Mouse (Mus musculus): Measurements from ENCODE around the gene Gpr180. TPM values are rescaled to one million over a fixed set of nuclear protein-coding genes. Genes with fewer than 3 reads are reported as not detected.
"Not testable (repeated sequence)": the region's sequence is repeated elsewhere in the genome, so short reads cannot be mapped to it uniquely, and the experiment has no call there.

Gpr180 gene
- 50.1 and 55.3 TPM in 2 replicates for polyA plus RNA-seq (2015; fragmentation: Nextera tagmentation; extraction: Ambion mirVana)

DNA sequence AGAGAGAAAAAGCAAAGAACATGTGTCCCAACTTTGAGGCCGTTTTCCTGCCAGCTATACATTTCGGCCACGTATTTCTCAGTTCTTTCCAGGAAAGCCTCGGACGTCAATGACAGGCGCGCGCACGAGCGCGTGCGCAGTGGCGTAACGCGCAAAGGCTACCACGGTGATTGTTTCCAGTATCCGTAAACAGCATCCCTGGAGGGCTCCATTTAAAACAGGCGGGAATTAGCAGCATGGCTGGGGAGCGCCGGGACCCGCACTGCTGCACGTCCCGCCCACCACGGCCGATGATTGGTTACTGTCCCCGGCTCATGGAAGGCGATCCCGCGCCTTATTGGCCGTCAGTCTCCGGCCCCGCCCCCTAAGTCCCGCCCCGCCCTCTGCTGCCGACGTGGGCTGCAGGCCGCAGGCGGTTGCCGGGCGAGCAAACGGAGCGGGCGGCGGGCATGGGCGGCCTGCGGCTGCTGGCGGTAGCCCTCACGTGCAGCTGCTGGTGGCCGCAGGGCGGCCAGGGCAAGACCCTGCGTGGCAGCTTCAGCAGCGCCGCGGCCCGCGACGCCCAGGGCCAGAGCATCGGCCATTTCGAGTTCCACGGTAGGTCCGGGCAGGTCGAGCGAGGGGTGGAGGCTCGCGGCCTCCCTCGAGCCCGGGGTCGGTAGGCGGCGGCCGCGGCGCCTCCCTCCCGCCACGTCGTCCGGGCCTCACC is at the start of gene Gpr180:
Gene Gpr180, plus strand, starts transcription at position 415 of the 709 bp plus-strand sequence.
- Histone ChIP-seq H3K4me2 (ENCODE audit: low read depth, low read length) (peak within 1 kb of the TSS; percentile 75), H3K4me1 (ENCODE audit: control insufficient read depth, insufficient read depth, low read length) (peaks cover 11% of the 10 kb centered on the region), H3K27me3 (ENCODE audit: control insufficient read depth, insufficient read depth, low read length) (no peaks in the 10 kb centered on the region), H3K9me3 (replicated peaks; ENCODE audit: control insufficient read depth, low read length) (no peaks in the 10 kb centered on the region), H3K9ac (ENCODE audit: low read length) (peak within 1 kb of the TSS; percentile 89), H3K27ac (ENCODE audit: low read length) (peak within 1 kb of the TSS; percentile 82), H3K4me3 (replicated peaks; ENCODE audit: low read length) (peak within 1 kb of the TSS; percentile 78), H3K36me3 (ENCODE audit: control insufficient read depth, insufficient read depth, low read length) (peaks cover 19% of the 10 kb centered on the region)
- ATAC-seq (ENCODE audit: insufficient read depth, low FRiP score): peak; percentile 96
- under 1% methylated on average over 77 of the region's 77 CpGs for WGBS

DNA sequence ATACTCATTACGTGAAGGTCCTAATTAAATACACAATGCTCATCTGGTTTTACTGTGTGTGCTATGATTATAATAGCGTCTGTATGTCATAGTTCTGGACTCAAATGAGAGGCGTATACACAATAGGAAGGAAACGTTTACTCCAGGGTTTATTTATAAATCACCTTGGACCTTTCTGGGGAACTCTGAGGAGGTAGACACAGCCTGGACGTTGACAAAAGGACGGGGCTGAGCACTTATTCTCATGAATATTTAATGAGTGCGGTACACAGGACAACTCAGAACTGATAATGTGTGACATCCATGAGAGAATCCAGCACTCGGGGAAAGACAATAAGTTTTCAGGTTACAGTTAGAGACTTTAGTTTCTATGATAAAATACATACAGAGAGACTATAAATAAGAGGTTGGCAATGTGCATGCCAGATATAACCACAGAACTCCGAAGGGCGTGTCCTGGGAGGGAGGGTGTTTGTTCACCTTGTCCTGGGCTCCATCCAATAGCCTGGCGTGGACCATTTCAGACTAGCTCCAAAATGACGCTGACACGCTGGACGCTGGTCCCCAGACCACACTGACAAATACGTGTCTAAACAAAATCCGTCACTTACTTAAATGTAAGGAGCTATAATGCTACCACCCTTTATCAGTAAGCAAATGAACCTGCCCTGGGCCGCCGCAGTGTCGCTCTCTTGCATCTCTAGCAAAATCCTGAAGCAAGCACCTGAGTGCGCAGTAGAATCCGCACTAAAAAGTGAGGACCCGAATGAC is 48.3 kb upstream of the Gpr180 start:
- Histone ChIP-seq H3K27ac (ENCODE audit: low read length) (peak overlapping the region; percentile 90), H3K27me3 (ENCODE audit: control insufficient read depth, insufficient read depth, low read length) (no peaks in the 10 kb centered on the region), H3K9ac (ENCODE audit: low read length) (peak overlapping the region; percentile 79), H3K4me2 (ENCODE audit: low read depth, low read length) (peak overlapping the region; percentile 52), H3K4me3 (replicated peaks; ENCODE audit: low read length) (peak overlapping the region; percentile 71), H3K4me1 (ENCODE audit: control insufficient read depth, insufficient read depth, low read length) (peaks cover 2% of the 10 kb centered on the region; the same call in 1 of the 2 replicates), H3K9me3 (replicated peaks; ENCODE audit: control insufficient read depth, low read length) (no peaks in the 10 kb centered on the region), H3K36me3 (ENCODE audit: control insufficient read depth, insufficient read depth, low read length) (no peaks in the 10 kb centered on the region)
- WGBS: 9% methylated on average over 22 of the region's 22 CpGs
- peak; percentile 73; the same call in 1 of the 2 replicates for ATAC-seq (ENCODE audit: insufficient read depth, low FRiP score)

DNA sequence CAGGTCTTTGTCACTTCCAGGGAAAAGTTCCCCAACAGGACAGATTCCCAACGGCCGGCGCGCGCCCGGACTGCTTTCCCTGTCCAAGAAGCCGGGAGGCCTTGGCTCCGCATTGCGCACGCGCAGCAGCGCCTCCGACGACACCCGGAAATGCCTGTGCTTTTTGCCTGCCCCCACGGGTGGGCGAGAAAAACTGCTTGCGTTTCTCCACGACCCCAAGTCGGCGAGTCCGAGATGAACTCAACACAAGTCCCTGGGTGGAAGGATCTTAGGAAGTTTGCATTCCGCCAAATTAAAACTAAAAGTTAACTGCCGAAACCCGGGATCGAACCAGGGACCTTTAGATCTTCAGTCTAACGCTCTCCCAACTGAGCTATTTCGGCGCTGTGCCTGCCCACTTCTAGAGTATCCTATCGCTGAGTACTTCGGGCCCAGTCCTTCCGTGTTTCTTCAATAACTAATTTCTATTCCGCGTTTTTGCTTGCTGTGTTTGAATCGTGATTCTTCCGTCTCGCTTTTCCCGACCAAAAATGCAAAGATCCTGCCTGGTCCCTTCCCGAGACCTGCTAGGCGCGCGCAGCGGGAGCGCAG is 47.6 kb upstream of the Gpr180 start:
- Histone ChIP-seq H3K27me3 (ENCODE audit: control insufficient read depth, insufficient read depth, low read length) (no peaks in the 10 kb centered on the region), H3K27ac (ENCODE audit: low read length) (peak overlapping the region; percentile 90), H3K36me3 (ENCODE audit: control insufficient read depth, insufficient read depth, low read length) (no peaks in the 10 kb centered on the region), H3K4me1 (ENCODE audit: control insufficient read depth, insufficient read depth, low read length) (peaks cover 2% of the 10 kb centered on the region; the same call in 1 of the 2 replicates), H3K9ac (ENCODE audit: low read length) (peak overlapping the region; percentile 79), H3K9me3 (replicated peaks; ENCODE audit: control insufficient read depth, low read length) (no peaks in the 10 kb centered on the region), H3K4me2 (ENCODE audit: low read depth, low read length) (peak overlapping the region; percentile 52), H3K4me3 (replicated peaks; ENCODE audit: low read length) (peak overlapping the region; percentile 71)
- under 1% methylated on average over 44 of the region's 44 CpGs for WGBS
- peak; percentile 85 for ATAC-seq (ENCODE audit: insufficient read depth, low FRiP score)

DNA sequence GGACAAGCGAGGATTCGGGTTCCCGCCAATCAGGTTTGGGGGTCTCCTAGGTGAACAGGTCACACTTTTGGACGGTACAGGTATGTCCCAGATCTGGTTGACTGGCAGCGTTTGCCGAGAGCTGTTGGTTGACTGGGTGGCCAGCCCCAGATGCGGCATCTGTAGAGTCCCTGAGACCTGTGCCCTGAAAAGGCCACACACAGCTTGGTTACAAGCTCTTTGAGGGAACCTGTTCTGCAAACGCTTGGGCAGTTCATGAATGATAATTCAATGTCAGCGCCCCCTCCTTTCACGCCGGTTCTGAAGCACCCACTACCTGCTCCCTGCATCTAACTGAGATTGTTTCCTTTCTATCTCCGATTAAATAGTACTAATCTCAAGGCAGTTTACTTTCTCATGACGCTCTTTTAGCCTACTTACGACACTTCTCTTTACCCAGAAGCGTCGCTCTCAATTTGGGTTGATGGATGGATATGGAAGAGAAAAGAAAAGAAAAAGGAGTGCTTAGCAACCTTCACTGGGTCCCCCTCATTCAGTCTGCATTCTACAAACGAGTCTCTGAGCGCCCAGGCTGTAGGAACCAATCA is 47.1 kb upstream of the Gpr180 start:
- no peaks in the 10 kb centered on the region for H3K36me3 ChIP-seq (ENCODE audit: control insufficient read depth, insufficient read depth, low read length)
- peak; percentile 52 for ATAC-seq (ENCODE audit: insufficient read depth, low FRiP score)
- peak overlapping the region; percentile 90 for H3K27ac ChIP-seq (ENCODE audit: low read length)
- peak overlapping the region; percentile 71 for H3K4me3 ChIP-seq (replicated peaks; ENCODE audit: low read length)
- H3K4me2 ChIP-seq (ENCODE audit: low read depth, low read length): peak overlapping the region; percentile 52
- no peaks in the 10 kb centered on the region for H3K27me3 ChIP-seq (ENCODE audit: control insufficient read depth, insufficient read depth, low read length)
- 2% methylated on average over 18 of the region's 18 CpGs for WGBS
- no peaks in the 10 kb centered on the region for H3K9me3 ChIP-seq (replicated peaks; ENCODE audit: control insufficient read depth, low read length)
- peak overlapping the region; percentile 79 for H3K9ac ChIP-seq (ENCODE audit: low read length)
- peaks cover 2% of the 10 kb centered on the region; the same call in 1 of the 2 replicates for H3K4me1 ChIP-seq (ENCODE audit: control insufficient read depth, insufficient read depth, low read length)

DNA sequence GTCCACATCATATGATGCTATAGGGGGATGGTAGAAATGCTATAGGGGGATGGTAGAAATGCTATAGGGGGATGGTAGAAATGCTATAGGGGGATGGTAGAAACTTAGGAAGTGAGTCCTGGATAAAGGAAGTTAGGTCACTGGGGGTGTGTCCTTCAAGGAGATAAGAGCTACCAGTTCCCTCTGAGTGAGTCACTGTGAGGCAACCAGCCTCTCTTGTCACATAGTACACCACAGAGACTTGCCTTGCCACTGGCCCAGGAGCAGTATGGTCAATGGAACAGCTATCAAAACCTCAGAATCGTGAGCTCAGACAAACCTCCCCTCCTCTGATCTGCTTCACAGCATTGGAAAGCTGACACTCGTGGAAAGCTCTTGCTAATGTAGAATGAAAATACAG is 38.7 kb upstream of the Gpr180 start:
- Histone ChIP-seq H3K9ac (ENCODE audit: low read length) (no peak overlapping the region), H3K4me1 (ENCODE audit: control insufficient read depth, insufficient read depth, low read length) (no peaks in the 10 kb centered on the region), H3K9me3 (replicated peaks; ENCODE audit: control insufficient read depth, low read length) (no peaks in the 10 kb centered on the region), H3K27ac (ENCODE audit: low read length) (no peak overlapping the region), H3K4me3 (replicated peaks; ENCODE audit: low read length) (no peak overlapping the region), H3K27me3 (ENCODE audit: control insufficient read depth, insufficient read depth, low read length) (no peaks in the 10 kb centered on the region), H3K4me2 (ENCODE audit: low read depth, low read length) (no peak overlapping the region), H3K36me3 (ENCODE audit: control insufficient read depth, insufficient read depth, low read length) (no peaks in the 10 kb centered on the region)
- no peak for ATAC-seq (ENCODE audit: insufficient read depth, low FRiP score)
- 45% methylated on average over 2 of the region's 2 CpGs for WGBS

DNA sequence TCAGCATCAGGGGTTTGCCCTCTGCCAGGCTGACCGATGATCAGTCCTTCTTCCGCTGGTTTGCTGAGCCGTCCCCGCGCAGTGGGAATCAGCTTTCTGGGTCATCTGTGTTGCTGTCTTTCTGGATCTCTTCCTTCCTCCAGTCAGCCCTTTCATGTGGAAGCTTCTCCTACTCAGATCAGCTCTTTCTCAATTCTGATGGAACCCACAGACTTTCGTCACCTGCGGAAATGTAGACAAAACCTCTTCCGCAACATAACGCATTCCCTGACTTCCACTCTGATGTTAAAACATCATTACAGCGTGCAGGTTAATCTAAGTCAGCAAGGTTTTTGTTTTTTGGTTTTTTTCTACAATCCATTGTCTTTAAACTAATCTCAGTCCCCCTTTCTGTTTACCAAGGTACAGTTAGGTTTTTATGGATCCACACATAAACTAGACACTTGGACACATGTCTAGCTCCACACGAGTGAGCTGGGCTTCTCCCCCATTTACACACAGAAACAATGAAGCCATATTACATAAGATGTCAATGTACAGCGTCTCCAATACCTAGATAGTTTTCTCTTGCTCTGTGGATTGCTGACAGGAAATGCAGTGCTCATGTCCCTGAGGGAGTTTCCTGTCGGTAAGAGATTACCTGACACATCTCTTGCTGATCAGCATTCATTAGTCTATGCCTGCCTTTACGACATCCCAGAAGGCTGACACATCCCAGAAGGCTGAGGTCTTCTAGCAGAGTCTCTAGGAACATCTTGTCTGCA is 35.5 kb upstream of the Gpr180 start:
- Histone ChIP-seq H3K27ac (ENCODE audit: low read length) (no peak overlapping the region), H3K9ac (ENCODE audit: low read length) (no peak overlapping the region), H3K9me3 (replicated peaks; ENCODE audit: control insufficient read depth, low read length) (no peaks in the 10 kb centered on the region), H3K36me3 (ENCODE audit: control insufficient read depth, insufficient read depth, low read length) (no peaks in the 10 kb centered on the region), H3K4me1 (ENCODE audit: control insufficient read depth, insufficient read depth, low read length) (no peaks in the 10 kb centered on the region), H3K27me3 (ENCODE audit: control insufficient read depth, insufficient read depth, low read length) (no peaks in the 10 kb centered on the region), H3K4me2 (ENCODE audit: low read depth, low read length) (no peak overlapping the region), H3K4me3 (replicated peaks; ENCODE audit: low read length) (no peak overlapping the region)
- WGBS: 78% methylated on average over 14 of the region's 14 CpGs
- no peak for ATAC-seq (ENCODE audit: insufficient read depth, low FRiP score)

DNA sequence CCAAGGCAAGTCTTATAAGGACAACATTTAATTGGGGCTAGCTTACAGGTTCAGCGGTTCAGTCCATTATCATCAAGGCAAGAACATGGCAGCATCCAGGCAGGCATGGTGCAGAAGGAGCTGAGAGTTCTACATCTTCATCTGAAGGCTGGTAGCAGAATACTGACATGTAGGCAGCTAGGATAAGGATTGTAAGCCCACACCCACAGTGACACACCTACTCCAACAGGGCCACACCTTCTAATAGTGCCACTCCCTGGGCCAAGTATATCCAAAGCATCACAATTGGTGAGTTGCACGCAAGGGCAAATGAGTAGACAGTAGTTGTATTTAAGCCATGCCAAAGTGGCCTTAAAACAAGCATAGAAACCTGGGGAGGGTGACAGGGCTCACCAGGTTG is 29.5 kb upstream of the Gpr180 start:
- WGBS: 91% methylated on average over 2 of the region's 2 CpGs
- H3K27ac ChIP-seq (ENCODE audit: low read length); ATAC-seq (ENCODE audit: insufficient read depth, low FRiP score); H3K9ac ChIP-seq (ENCODE audit: low read length); H3K9me3 ChIP-seq (replicated peaks; ENCODE audit: control insufficient read depth, low read length); H3K27me3 ChIP-seq (ENCODE audit: control insufficient read depth, insufficient read depth, low read length); H3K4me1 ChIP-seq (ENCODE audit: control insufficient read depth, insufficient read depth, low read length); H3K4me3 ChIP-seq (replicated peaks; ENCODE audit: low read length); H3K4me2 ChIP-seq (ENCODE audit: low read depth, low read length): not testable (repeated sequence)
- H3K36me3 ChIP-seq (ENCODE audit: control insufficient read depth, insufficient read depth, low read length): peaks cover 14% of the 10 kb centered on the region

DNA sequence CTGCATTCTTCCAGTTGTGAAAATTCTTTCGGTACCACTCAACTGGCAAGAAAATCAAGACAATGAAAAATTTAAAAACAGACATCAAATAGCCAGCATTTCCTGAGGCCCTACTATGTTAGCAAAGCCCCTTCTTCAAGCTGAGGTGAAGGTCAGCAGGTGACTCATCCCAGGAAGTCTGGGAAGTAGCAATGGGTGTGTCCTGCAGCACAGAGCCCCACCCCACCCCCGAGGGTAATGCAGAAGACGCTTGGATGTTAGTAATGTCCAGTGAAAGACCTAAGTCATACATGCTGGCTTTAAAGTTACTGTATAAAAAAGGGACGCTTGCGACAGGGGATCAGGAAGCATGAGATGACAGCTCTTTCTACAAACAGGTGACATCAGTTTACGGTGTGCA is 23.8 kb upstream of the Gpr180 start:
- H3K9ac ChIP-seq (ENCODE audit: low read length): no peak overlapping the region
- H3K36me3 ChIP-seq (ENCODE audit: control insufficient read depth, insufficient read depth, low read length): peaks cover 36% of the 10 kb centered on the region
- no peak overlapping the region for H3K4me3 ChIP-seq (replicated peaks; ENCODE audit: low read length)
- WGBS: 82% methylated on average over 6 of the region's 6 CpGs
- H3K27ac ChIP-seq (ENCODE audit: low read length): no peak overlapping the region
- no peak overlapping the region for H3K4me2 ChIP-seq (ENCODE audit: low read depth, low read length)
- H3K4me1 ChIP-seq (ENCODE audit: control insufficient read depth, insufficient read depth, low read length): no peaks in the 10 kb centered on the region
- ATAC-seq (ENCODE audit: insufficient read depth, low FRiP score): no peak
- H3K9me3 ChIP-seq (replicated peaks; ENCODE audit: control insufficient read depth, low read length): no peaks in the 10 kb centered on the region
- no peaks in the 10 kb centered on the region for H3K27me3 ChIP-seq (ENCODE audit: control insufficient read depth, insufficient read depth, low read length)

Measured in stomach, embryonic 16.5 days (tissue).